Mouse (Mus musculus): ENCODE measurements at regions not wholly inside any gene's neighbourhood (a gene's known extent, or its start where the extent isn't known, plus 50 kb on each side); places are given as distances from the start of the nearest gene placed in this dataset.

GRCm38 (mm10) chr3:60408553-60409282 is 63.9 kb upstream of the Mbnl1 start:
- DNase-seq (ENCODE audit: extremely low spot score in 1 of 2, low spot score in 1 of 2): peak in 1 of 2 experiments; percentile 17

GRCm38 (mm10) chr3:60409283-60409633 is 63.4 kb upstream of the Mbnl1 start:
- DNase-seq (ENCODE audit: extremely low spot score in 1 of 2, low spot score in 1 of 2): peak in 1 of 2 experiments; percentile 4

DNA sequence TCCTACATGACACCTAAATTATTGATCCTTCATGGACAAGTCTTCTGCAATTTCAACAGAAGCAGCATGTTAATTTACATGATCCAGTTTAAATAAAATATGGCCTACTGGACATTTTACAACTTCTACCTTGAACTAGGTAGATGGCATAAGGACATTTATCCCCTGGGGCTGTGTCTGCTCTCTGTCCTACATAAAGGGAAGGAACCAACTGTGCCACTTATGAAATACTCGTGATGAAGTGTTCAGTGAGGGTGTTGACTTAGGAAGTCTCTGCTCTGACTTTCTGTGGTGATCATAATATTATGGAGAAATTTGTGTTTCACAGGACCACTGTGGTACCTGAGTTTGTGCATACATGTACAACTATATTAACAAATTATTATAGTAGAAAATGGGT is 60.9 kb upstream of the Mbnl1 start:
- no peak for DNase-seq (ENCODE audit: extremely low spot score in 1 of 2, low spot score in 1 of 2)

- no peak for DNase-seq (ENCODE audit: extremely low spot score in 1 of 2, low spot score in 1 of 2)
These were observed 60.4 kb upstream of the Mbnl1 start for GRCm38 (mm10) chr3:60412206-60412605.

DNA sequence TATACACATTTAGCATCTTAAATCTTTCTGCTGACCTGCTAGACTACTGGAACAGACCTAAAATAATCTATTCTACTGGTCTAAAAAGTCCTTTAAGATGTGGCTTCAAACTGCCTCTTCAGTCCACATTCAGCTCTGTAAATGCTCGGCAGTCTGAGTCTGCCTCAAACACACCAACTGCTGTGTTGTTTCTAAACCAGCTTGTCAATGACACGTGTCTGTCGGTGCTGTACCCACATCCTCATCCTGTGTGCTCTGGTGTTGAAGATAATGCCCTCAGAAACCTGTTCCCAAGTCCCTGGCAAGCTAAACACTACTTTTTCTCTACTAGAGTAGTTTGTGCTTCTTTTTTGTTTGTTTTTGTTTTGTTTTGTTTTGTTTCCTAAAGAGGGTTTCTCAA is 58.9 kb upstream of the Mbnl1 start:
- DNase-seq (ENCODE audit: extremely low spot score in 1 of 2, low spot score in 1 of 2): no peak

DNA sequence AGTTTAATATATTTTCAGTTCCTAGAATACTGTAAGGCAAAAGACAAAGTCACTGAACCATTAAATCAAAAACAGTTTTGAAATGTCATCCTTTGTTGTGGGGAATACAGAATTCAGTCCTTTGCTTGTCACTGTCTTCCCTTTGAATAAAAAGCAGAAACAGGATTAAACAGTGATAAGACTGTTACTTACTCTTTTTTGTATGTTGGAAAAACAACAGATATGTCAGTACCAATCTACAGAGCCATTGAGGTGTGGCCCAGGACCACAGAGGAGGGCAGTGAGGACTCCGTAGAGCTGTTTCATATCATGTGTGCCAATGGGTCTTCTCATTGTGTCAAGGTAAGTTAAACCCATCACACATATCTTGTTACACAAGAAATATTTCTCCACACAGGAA is 55.6 kb upstream of the Mbnl1 start:
- no peak for DNase-seq (ENCODE audit: extremely low spot score in 1 of 2, low spot score in 1 of 2)

DNA sequence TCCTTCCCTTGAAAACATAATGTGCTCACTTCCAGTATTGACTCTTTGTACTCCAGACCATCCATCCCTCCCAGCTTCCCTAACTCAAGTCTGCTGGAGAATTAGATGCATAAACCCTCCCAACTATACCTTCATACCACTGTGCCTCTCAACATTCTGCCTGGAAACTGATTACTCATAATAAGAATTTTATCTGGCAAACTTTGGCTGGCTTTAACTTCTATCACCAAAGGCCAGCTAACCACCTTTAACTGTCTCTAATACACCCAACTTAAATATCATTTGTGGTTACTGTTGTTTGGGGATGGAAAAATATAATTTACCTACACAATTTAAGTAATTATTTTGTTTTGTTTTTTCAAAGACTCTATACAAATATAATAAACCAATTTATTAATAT is 54.0 kb upstream of the Mbnl1 start:
- no peak for DNase-seq (ENCODE audit: extremely low spot score in 1 of 2, low spot score in 1 of 2)

DNA sequence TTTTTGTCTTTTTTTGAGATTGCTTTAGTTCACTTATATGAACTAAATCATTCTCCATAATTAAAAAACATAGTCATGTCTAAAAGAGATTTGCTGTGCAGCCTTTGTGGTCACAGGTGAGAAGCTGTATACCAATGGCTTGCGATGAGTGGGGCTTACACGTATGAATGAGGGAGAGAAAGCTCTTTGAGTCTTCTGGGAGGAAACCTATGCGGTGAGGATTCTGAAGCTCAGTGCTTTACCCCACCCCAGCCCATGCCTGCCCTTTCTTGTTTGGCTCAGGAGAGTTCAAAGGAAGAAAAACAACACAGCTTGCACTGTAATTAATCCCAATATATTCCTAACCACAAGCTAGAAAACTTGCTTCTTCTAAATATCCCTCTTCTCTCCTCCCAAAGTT is 53.4 kb upstream of the Mbnl1 start:
- DNase-seq (ENCODE audit: extremely low spot score in 1 of 2, low spot score in 1 of 2): no peak
